Mouse (Mus musculus) spleen, adult 2 months (tissue): ENCODE measurements around the gene Plekhm3.

Experiments used
- CTCF ChIP-seq: fragments of 200-500 bp; IDR thresholded peaks from 2 replicates; pipeline ENCODE4 v1.5.1; 2011; ENCODE audit warnings: mild to moderate bottlenecking, inconsistent platforms; ENCODE audit not compliant: insufficient read depth, insufficient read length, insufficient replicate concordance; ENCODE audit errors: extremely low read depth
- POLR2A ChIP-seq: fragments of 200-500 bp; IDR thresholded peaks from 2 replicates; pipeline ENCODE4 v1.6.1; 2011; ENCODE audit warnings: low read depth, low read length, inconsistent platforms

- TF ChIP-seq CTCF (no peak), POLR2A (no peak)
Observed at GRCm38 (mm10) chr1:64917966-64918365, 38.7 kb downstream of the Plekhm3 start.
